Mouse (Mus musculus) megakaryocyte, embryonic 14.5 days (primary cell): ENCODE measurements around the gene Plvap. TPM values are rescaled to one million over a fixed set of nuclear protein-coding genes. Genes with fewer than 3 reads are reported as not detected.
A peak's percentile ranks its signal among the peaks of the same experiment; 100 is the strongest.
"Not testable (repeated sequence)": the region's sequence is repeated elsewhere in the genome, so short reads cannot be mapped to it uniquely, and the experiment has no call there.

Experiments used
- H3K27me3 ChIP-seq: replicated peaks from 2 replicates; pipeline ENCODE3; 2012; ENCODE audit warnings: inconsistent platforms
- H3K36me3 ChIP-seq: replicated peaks from 2 replicates; pipeline ENCODE3; 2012; ENCODE audit warnings: low read length, inconsistent platforms, mixed read lengths
- H3K4me1 ChIP-seq: 2 replicates; pipeline ENCODE4 v1.6.1; 2012; ENCODE audit warnings: inconsistent platforms
- H3K4me3 ChIP-seq: replicated peaks from 2 replicates; pipeline ENCODE3; 2012; ENCODE audit warnings: moderate library complexity, mild to moderate bottlenecking, inconsistent platforms
- H3K9me3 ChIP-seq: 2 replicates; pipeline ENCODE4 v1.6.1; 2012; ENCODE audit warnings: inconsistent platforms
- FLI1 ChIP-seq: IDR thresholded peaks from 2 replicates; pipeline ENCODE4 v1.6.1; 2012; ENCODE audit warnings: low read length, inconsistent platforms, mixed read lengths
- GATA1 ChIP-seq: IDR thresholded peaks from 3 replicates; pipeline ENCODE4 v1.6.1; 2012; ENCODE audit warnings: mixed read lengths, low read length, inconsistent platforms, borderline replicate concordance
- polyA plus RNA-seq: library from polyadenylated mRNA; stranded (reverse); fragments of >175 nt; gene quantifications from 2 replicates; pipeline ENCODE4 v1.2.3, GENCODE M21; 2012; ENCODE audit warnings: low replicate concordance; ENCODE audit not compliant: insufficient read depth

The Plvap gene
- polyA plus RNA-seq, 1 experiment = 4.0 TPM

- no peak for TF ChIP-seq GATA1
- TF ChIP-seq FLI1 = no peak
- H3K9me3 ChIP-seq = no peaks in the 10 kb centered on the region
- H3K4me3 ChIP-seq = peak overlapping the region; percentile 43
- H3K36me3 ChIP-seq = no peaks in the 10 kb centered on the region
- peaks cover 14% of the 10 kb centered on the region for H3K27me3 ChIP-seq
- H3K4me1 ChIP-seq = peaks cover 61% of the 10 kb centered on the region
These were observed 15.8 kb upstream of the Plvap start for GRCm38 (mm10) chr8:71527162-71527870.

- H3K4me3 ChIP-seq = no peak overlapping the region
- TF ChIP-seq GATA1 (no peak), FLI1 (no peak)
- peaks cover 14% of the 10 kb centered on the region for H3K27me3 ChIP-seq
- peaks cover 72% of the 10 kb centered on the region for H3K4me1 ChIP-seq
- no peaks in the 10 kb centered on the region for H3K36me3 ChIP-seq
- no peaks in the 10 kb centered on the region for H3K9me3 ChIP-seq
These were observed 14.7 kb upstream of the Plvap start for GRCm38 (mm10) chr8:71526272-71526671.

GRCm38 (mm10) chr8:71525226-71526050 is 13.9 kb upstream of the Plvap start, which contains the start of gene Ccdc194:
TSS of gene Ccdc194 (minus strand) at chr8:71525711.
- no peaks in the 10 kb centered on the region for H3K9me3 ChIP-seq
- peaks cover 71% of the 10 kb centered on the region for H3K4me1 ChIP-seq
- H3K36me3 ChIP-seq = no peaks in the 10 kb centered on the region
- peaks cover 16% of the 10 kb centered on the region for H3K27me3 ChIP-seq
- no peak within 1 kb of the TSS for H3K4me3 ChIP-seq
- no peak for TF ChIP-seq FLI1
- no peak for TF ChIP-seq GATA1

- H3K36me3 ChIP-seq = no peaks in the 10 kb centered on the region
- no peak for TF ChIP-seq GATA1
- peaks cover 24% of the 10 kb centered on the region for H3K27me3 ChIP-seq
- peaks cover 43% of the 10 kb centered on the region for H3K4me1 ChIP-seq
- peak overlapping the region; percentile 64 for H3K4me3 ChIP-seq
- no peaks in the 10 kb centered on the region for H3K9me3 ChIP-seq
These were observed 10.1 kb upstream of the Plvap start for GRCm38 (mm10) chr8:71521634-71522033.

- Histone ChIP-seq H3K27me3 (peaks cover 15% of the 10 kb centered on the region), H3K4me1 (peaks cover 25% of the 10 kb centered on the region)
- H3K9me3 ChIP-seq, H3K36me3 ChIP-seq, H3K4me3 ChIP-seq: not testable (repeated sequence)
These were observed 7.7 kb upstream of the Plvap start for GRCm38 (mm10) chr8:71519037-71519825.

- TF ChIP-seq GATA1 (no peak), FLI1 (no peak)
- peaks cover 12% of the 10 kb centered on the region for H3K27me3 ChIP-seq
- peaks cover 31% of the 10 kb centered on the region for H3K4me1 ChIP-seq
- no peaks in the 10 kb centered on the region for H3K9me3 ChIP-seq
- no peaks in the 10 kb centered on the region for H3K36me3 ChIP-seq
- no peak overlapping the region for H3K4me3 ChIP-seq
These were observed 5.2 kb upstream of the Plvap start for GRCm38 (mm10) chr8:71516786-71517185.

- Histone ChIP-seq H3K9me3 (no peaks in the 10 kb centered on the region), H3K27me3 (peaks cover 25% of the 10 kb centered on the region), H3K4me1 (peaks cover 34% of the 10 kb centered on the region), H3K4me3 (no peak overlapping the region), H3K36me3 (no peaks in the 10 kb centered on the region)
- no peak for TF ChIP-seq FLI1
- TF ChIP-seq GATA1 = no peak
These were observed 3.5 kb upstream of the Plvap start for GRCm38 (mm10) chr8:71515043-71515442.

GRCm38 (mm10) chr8:71513018-71513754 is 1.6 kb upstream of the Plvap start:
- Histone ChIP-seq H3K27me3 (peaks cover 42% of the 10 kb centered on the region), H3K9me3 (no peaks in the 10 kb centered on the region), H3K4me1 (peaks cover 45% of the 10 kb centered on the region), H3K4me3 (no peak overlapping the region), H3K36me3 (no peaks in the 10 kb centered on the region)
- TF ChIP-seq FLI1 (no peak), GATA1 (no peak)

- Histone ChIP-seq H3K9me3 (no peaks in the 10 kb centered on the region), H3K36me3 (no peaks in the 10 kb centered on the region), H3K4me1 (peaks cover 69% of the 10 kb centered on the region), H3K27me3 (peaks cover 73% of the 10 kb centered on the region), H3K4me3 (no peak overlapping the region)
- no peak for TF ChIP-seq GATA1
These were observed 2.2 kb downstream of the Plvap start for GRCm38 (mm10) chr8:71509316-71509715.
